Mouse (Mus musculus): ENCODE measurements around the gene Atp6v1e1. TPM values are rescaled to one million over a fixed set of nuclear protein-coding genes. Genes with fewer than 3 reads are reported as not detected.

Atp6v1e1 gene
- total RNA-seq, 2 experiments from 2014 or later = 267 to 273 TPM

GRCm38 (mm10) chr6:120773149-120773628, 49.4 kb downstream of the Atp6v1e1 start, which contains the start of gene Slc25a18:
Gene Slc25a18 (plus strand): TSS chr6:120773578.
- intact Hi-C loops (cut with DNase I) = no loop called here
- DNase-seq = peak; percentile 45

GRCm38 (mm10) chr6:120772025-120772424, 50.6 kb downstream of the Atp6v1e1 start:
- intact Hi-C loops (cut with DNase I) = no loop called here
- no peak for DNase-seq

GRCm38 (mm10) chr6:120771366-120771765, 51.2 kb downstream of the Atp6v1e1 start:
- no peak for DNase-seq
- intact Hi-C loops (cut with DNase I) = no loop called here

- no peak for DNase-seq
- intact Hi-C loops (cut with DNase I) = no loop called here
These were observed 52.6 kb downstream of the Atp6v1e1 start for GRCm38 (mm10) chr6:120769972-120770371.

GRCm38 (mm10) chr6:120761151-120761550, 61.4 kb downstream of the Atp6v1e1 start:
- intact Hi-C loops (cut with DNase I) = no loop called here
- no peak for DNase-seq

GRCm38 (mm10) chr6:120746416-120746815, 76.2 kb downstream of the Atp6v1e1 start:
- intact Hi-C loops (cut with DNase I) = no loop called here
- DNase-seq = no peak

Small RNAs within 50 kb of the gene (microRNA-seq; reads per million reads assigned to microRNA genes)
- gene Gm25193 = not detected

Other genes with a start within 250 kb of the Atp6v1e1 start
- gene Cecr2, start 156.4 kb downstream of the Atp6v1e1 start, total RNA-seq (2021) = 1 to 10 TPM; 3.1 to 3.2 TPM
- gene Slc25a18, start 49.2 kb downstream of the Atp6v1e1 start, total RNA-seq (2021) = 10 to 100 TPM; 17.8 to 19.8 TPM
- 10 to 100 TPM; 38.0 to 40.8 TPM for gene Bcl2l13, start 13.4 kb upstream of the Atp6v1e1 start, total RNA-seq (2021)
- 10 to 100 TPM; 18.8 to 22.4 TPM for gene Bid, start 94.1 kb upstream of the Atp6v1e1 start, total RNA-seq (2021)